Mouse (Mus musculus) thymus, adult 2 months (tissue): ENCODE measurements at regions not wholly inside any gene's neighbourhood (a gene's known extent, or its start where the extent isn't known, plus 50 kb on each side); places are given as distances from the start of the nearest gene placed in this dataset.

ENCODE experiments used
- CTCF ChIP-seq: fragments of 200-500 bp; IDR thresholded peaks from 2 replicates; pipeline ENCODE4 v1.5.1; 2012; ENCODE audit warnings: mild to moderate bottlenecking, control low read depth, low read length, moderate library complexity, borderline replicate concordance; ENCODE audit not compliant: control insufficient read depth, poor library complexity, insufficient read depth; ENCODE audit errors: extremely low read depth
- POLR2A ChIP-seq: fragments of 200-500 bp; IDR thresholded peaks from 2 replicates; pipeline ENCODE4 v1.6.1; 2012; ENCODE audit warnings: mild to moderate bottlenecking, low read length, control low read depth, moderate library complexity; ENCODE audit not compliant: control insufficient read depth, poor library complexity, insufficient read depth; ENCODE audit errors: extremely low read depth

GRCm38 (mm10) chr17:83902091-83902490 lies 54.3 kb upstream of the Haao start:
- TF ChIP-seq CTCF: no peak
- TF ChIP-seq POLR2A: no peak
